Mouse (Mus musculus) induced T-regulatory cell, adult 2 months (primary cell): ENCODE measurements around the gene Pax6.
A peak's percentile ranks its signal among the peaks of the same experiment; 100 is the strongest.

ENCODE experiments used
- DNase-seq: peaks from one replicate; pipeline ENCODE4 v3.0.0-alpha.2; 2012; ENCODE audit warnings: low read depth

Pax6 gene

DNA sequence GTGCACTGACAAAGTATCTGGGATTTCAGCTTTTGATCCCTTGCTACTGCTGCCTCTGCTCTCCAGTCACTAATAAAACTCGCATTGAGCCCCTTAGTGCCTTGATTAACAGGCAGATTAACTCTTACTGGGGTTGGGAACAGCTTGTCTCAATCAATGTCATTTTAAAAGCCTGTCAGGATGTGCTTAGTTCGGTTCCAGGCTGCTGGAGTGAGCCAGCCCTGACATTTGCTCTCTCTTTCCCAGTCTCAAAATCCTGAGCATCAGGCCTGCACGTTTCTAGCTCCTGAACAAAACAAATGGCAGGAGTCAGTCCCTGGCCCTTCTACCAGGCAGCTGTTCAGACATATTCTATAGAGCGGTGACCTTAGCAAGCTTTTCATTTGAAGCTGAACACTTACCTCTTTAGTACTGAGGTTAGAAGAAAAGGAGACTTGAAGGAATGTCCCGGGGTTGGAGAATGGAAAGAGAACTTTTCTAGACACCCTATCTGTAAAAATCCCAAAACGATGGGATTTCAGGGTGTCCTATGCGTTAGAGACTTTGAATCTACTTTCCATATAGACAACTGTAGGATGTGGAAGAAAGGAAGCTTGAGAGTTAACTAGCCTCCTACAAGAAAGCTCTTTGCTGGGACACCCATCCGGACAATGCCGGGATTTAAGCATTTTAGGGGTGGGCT, 2.6 kb downstream of the Pax6 start:
- DNase-seq, result no peak

DNA sequence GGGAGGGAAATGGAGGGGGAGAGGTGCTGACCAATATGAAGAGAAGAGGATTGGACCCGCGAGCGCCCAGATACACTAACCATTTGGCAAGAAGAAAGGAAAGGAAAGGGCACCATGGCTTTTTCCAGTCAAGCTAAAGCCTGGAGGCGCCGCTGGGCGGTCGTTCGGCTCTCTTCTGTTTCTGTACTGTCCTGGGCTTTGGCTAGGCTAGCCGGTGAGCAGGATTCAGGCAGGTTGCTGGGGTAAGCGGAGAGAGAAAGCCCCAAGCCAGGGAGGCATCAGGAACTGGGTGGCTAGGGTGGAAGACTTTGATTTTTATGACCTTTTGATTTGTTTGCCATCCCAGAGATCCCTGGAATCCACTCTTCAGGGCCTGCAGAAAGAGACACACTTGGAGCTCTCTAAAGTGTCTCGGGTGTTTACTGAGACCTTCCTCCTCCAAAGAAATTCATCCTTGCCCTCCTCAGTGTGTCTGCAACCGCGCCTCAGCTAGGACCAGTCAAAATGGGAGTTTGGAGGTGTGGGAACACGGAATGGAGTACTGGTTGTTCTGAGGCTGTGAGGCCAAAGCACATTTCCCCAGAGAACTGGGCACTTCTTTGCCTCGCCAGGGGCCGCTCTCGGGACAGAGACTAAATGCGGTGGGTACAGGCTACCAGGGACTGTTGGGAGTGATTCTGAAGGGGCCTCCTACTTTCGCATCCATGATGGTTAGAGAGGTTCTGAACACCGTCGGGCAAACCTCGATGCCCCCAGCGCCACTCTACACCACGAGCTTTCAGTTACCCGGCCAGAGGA, 3.3 kb downstream of the Pax6 start:
- no peak for DNase-seq

DNA sequence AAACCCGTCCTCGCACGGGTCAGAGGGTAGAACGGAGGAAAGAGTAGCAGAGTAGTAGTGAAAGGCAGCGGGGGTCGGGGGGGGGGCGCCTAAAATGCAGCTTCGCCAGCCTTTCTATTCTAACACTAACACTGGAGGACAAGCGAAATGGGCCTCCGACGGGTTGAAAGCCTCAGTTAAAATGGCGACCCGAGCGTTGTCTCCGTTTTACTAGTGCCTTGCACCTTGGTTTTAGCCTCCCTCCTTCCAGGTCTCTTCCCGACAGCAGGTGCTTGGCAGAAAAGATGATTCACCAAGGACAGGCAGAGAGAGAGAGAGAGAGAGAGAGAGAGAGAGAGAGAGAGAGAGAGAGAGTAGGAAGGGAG, 3.9 kb downstream of the Pax6 start:
- no peak for DNase-seq

DNA sequence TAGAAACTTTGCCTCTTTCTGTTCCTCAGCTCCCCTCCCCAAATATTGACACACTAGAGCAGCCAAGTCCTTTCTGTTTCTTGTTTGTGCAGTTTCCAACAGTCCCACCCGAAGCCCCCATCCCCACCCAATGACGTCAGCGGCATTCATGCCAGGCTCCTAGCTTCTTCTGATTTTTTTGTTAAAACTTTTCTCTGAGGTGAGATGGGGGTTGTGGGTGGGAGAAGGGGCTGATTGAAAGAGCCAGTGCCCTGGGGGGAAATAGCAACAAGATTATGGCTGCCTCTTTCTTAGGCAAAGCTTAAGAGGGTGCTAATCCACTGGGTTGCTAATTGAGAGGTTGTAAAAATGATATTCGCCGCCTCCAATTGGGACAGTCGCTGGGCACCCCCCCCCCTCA, 4.4 kb downstream of the Pax6 start:
- DNase-seq, result no peak

DNA sequence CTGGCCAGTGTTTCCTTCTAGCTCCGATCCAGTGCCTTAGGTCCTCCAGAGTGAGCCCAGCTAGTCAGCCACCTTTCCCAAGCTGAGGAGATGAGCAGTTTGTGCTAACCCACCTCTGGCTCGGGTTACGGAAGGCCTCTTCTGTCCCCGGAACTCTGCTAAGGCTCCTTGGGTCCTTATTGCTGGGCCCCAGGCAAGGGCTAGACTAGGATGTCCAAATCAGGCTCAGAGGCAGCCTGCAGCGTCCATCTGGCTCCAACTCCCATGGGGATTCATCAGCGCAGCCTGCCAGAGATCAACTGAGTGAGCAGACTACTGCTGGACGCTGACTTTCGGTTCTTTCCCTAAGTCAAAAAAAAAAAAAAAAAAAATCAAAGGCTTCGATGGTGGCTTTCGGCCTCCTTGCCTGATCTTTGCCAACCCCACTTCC, 4.9 kb downstream of the Pax6 start:
- DNase-seq, result no peak

DNA sequence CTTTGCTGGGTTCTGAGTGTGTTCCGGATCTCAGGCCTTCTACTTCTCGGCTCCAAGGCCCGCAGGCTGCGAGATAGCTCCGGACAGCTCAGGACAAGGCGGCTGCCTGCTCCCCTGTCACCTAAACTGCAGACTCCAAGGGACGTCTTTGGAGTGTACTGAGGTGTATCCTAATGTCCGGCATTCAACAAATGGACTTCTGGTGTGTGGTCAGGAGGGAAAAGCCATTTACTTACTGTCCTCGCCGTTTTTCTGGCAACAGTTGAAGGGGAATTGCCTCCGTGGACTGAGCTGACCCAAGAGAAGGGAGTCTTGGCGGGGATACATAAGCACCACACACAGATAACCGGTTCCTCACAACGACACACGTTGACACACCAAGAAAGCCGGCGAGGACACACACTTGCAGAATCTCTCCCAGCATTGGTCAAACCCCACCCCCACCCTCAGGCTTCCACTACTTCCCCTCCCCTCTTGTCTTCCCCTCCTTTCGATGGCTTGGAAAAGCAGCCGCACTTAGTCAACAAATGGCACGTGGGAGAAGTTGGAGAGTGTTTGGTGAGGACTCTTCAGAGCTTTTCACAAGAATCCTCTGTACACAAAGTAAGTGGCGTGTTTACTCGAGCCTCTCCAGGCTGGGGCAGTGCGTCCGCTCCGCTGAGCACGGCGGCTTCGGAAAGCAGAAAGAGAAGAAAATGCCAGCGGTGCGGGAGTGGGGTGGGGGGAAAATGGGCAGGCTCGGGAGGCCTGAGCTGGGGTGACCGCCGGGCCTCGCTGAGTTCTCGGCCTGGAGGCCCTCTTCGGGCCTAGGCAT, 5.6 kb downstream of the Pax6 start:
- no peak for DNase-seq

DNA sequence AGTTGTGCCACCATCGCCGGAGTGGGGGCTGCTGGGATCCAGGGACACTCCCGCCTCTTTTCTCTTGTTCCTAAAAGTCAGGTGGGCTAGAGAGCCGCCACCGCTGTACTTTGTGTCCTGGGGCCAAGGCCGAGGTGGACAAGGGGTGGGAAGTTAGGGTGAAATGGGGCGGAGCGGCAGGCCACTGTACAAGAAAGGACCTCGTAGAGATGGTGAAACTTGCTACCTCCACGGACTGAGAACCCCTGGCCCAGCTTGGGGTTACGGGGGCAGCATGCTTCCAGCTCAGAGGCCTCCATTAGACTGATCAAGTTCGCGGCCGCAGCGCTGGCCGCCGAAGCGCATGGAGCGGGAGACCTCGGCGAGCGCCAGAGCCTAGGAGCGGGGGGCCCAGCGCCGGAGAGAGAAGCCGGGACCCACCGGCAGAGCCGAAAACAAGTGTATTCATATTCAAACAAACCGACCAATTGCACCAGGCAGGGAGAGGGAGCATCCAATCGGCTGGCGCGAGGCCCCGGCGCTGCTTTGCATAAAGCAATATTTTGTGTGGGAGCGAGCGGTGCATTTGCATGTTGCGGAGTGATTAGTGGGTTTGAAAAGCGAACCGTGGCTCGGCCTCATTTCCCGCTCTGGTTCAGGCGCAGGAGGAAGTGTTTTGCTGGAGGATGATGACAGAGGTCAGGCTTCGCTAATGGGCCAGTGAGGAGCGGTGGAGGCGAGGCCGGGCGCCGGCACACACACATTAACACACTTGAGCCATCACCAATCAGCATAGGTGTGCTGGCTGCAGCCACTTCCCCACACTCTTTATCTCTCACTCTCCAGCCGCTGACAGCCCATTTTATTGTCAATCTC, 6.4 kb downstream of the Pax6 start:
- DNase-seq, result peak; percentile 61

DNA sequence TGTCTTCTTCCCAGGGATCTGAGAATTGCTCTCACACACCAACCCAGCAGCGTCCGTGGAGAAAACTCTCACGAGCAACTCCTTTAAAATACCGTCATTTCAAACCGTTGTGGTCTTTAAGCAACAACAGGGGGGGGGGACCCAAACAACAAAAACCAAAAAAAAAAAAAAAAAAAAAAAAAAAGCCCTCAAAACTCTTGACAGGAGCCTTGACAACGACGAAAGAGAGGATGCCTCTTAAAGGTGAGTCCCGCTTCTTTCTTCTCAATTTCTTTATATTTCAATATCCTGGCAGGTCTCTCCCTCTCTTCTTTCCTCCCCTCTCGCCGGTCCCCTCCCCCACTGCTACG, 7.0 kb downstream of the Pax6 start:
- no peak for DNase-seq

DNA sequence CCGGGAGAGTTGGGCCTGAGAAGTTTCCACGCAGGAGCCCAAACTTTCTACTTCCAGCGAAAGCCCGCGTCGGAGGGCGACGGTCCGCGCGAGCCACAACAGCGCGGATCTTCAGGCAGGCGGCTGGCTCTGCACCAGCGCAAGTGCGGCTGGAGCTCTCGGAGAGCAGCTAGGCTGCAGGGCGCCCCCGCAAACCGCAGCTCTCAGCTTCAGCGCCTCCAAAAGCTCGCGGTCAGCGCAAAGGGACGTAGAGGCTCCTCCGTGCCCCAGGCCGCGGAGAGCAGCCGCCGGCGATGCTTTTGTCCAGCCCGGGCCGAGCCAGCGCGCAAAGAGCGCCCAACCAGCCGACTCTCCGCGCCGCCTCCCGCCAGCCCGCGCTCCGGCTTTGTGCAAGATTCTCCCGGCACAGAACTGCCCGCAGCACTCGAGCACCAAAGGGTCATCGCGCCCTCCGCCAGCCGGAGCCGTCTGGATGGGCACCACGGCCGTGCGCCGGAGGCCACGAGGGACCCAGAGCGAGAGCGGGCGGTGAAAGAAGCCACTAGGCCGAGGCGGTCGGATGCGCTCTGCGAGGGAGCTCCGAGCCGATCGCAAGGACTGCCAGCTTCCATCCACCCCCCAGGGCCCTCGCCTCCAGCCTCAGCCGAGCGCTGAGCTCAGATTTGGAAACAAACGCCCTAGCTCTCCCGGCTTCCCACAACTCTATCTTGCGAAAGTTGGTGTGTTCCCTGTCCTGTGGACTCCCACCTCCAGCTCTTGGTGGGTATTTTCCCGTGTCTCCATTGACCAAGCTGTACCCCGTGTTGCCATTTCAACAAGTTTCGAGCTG, 7.6 kb downstream of the Pax6 start:
- no peak for DNase-seq

DNA sequence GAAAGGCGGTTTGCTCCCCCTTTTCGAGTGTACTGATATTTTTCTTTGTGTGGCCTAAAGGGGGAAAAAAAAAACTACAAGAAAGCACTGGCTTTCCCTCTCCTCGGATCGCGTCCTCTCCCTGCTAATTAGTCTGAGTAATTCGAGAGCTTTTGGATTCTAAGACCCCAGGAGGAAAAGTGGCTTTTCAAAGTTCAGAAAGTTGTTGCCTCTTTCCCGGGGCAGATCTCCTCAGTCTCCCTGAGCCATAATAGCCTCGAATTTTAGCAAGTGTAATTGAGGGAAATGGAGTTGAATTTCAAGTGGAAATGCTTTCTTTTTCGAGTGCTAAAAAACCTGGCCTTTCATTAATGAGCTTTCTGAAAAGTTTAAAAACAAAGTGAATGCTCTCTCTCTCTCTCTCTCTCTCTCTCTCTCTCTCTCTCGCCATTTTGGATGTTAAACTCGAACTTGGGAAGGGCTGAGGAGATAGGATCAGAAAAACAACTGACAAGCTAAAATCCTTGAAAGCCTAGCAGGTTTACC, 8.3 kb downstream of the Pax6 start:
- no peak for DNase-seq

DNA sequence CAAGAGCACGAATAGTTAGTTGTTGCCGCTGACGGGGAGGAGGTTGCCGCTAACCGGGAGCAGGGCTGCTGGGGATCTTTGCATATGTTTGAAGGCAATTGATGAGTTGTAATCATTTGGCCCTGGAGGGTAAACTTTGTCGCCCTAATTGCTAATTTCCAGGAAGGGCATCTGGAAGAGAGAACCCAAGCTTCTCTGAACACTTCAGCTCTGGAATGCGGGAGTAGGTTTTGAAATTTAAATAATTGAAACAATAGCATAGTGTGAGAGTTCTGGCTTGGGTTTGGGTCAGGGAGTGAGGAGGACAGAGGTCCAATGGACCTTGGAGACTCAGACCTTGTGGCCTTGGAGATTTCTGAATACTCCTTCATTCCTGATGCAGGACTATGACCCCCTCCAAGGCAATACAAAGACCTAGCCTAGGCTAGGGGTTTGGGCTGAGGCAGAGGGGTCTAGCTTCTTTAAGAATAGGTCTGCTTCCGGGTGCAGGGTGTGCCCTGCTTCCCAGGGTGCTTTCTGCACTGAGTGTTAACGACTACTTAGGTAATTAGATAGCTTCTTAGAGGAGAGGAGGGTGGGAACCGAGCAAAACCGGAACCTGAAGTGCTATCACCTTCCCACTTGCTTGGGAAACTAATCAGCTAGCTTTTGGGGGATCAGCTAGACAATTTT, 8.9 kb downstream of the Pax6 start:
- DNase-seq, result no peak

DNA sequence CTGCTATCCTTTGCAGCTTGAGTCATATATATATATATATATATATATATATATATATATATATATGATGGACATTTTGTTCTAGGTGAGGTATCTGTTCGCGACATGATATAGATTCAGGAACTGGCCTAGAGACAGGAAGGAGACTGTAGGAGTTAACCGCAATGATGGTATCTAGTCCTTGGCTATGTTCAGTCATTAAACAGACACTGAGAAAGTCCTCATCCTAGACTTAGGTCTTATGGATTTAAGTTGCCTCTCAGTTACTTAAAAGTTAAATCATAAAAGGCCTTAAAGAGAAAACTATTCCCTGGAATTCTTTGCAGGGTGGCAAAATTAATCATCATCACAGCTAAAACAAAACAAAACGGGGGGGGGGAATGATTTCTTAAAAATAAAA, 9.6 kb downstream of the Pax6 start:
- DNase-seq, result no peak

DNA sequence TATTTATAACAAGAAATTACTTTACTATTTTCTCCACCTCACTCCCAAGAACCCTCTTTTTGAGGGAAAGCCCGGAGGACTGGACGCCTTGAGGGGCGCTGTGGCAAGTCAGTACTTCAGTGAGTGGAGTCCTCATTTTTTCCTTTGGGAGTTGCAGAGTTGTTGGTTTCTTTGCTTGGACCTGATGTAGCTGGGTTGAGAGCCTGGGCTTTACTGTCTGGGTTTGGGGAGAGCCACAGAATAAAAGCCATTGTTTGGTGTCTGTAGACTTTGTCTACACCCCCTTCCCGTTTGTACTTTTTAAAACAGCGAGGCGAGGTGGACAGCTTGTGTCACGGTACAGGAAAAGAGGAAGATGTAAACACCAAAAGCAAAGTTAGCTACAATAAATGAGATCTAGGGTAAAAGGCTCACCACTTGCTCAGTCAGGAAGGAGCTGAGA, 10.2 kb downstream of the Pax6 start:
- no peak for DNase-seq

DNA sequence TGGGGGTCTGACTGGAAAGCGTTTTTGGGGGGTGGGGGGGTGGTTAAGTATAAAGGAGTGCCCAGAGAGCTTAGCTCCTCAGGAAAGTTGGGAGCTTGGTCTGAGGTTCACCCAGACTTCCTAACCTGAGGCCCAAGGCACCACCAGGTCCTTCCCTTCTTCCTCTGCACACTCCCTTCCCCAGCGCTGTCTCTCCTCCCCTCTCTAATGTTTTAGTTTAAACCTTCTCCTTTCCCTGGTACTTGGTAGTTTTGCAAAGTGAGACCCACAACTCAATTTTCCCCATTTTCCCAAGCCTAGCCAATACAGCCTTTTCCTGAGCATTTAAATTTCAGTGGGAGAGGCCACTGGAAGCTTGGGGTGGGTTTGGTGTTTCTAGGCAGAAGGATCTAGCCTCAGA, 10.6 kb downstream of the Pax6 start:
- DNase-seq, result no peak

DNA sequence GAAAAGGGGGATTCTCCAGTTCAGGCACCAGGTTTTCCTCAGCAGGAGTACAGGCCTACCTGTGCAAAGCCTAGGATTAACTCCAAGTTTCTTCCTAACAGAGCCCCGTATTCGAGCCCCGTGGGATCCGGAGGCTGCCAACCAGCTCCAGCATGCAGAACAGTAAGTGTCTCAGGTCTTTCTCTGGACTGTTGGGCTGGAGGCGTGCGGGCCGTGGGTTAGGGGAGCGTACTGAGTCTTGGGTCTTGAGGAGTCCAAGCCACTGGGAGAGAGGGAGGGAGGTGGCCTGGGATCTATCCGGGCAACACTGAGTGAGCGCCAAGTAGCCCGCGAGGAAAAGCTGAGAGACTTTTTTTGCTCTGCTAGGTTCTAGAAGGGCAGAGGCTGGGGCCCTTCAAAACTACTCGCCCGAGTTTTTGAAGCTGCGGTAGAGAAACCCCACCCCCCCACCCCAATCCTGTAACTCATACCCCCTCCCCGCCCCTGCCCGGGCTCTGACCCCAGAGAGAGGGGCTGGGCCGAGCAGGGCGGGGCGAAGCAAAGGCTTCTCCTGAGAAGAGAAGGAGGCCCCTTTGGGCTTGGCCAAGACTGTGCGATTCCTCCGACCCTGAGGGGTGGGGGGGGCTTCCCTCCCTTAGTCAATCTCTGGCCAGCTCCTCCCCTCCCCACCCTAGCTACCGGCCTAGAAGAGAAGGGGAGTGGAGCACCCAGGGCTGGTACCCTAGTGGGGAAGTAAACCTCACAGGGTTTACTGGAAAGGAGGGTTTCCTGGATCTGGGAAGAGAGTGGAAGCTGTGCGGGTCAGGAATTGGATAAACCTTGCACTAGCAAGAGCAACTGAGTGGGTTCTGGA, 11.7 kb downstream of the Pax6 start:
- DNase-seq, result no peak

DNA sequence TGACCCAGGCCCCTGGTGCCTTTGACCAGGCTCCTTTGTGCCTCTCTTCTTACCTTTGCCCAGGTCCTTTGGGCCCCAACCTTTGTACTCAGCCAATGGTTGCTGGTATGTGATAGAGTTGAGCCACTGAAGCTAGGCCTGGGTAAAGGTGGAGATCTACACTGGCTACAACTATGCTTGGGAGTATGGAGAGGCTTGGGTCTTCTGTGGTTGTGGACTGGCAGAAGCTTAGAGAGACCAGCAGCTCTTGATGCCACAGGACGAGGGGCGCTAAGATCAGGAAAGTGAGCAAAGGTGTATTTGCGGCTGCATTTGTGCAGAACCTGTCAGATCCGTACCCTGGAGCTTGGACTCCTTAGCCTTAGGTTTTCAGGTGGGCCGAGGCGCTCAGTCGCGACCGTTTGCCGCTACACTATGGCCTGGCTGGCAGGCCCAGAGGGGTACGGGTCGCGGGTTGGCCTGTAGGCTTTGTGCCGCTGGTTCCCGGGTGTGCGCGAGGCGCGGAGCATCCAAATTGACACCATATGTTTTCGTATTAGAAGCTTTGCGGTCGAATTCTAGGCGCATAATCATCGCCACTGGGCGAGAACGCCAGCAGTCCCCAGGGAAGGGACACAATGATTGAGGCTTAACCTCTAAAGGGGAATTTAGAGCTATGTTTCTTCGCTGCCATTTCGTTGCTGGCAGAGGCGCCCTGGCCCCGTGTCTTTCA, 12.5 kb downstream of the Pax6 start:
- DNase-seq, result no peak

DNA sequence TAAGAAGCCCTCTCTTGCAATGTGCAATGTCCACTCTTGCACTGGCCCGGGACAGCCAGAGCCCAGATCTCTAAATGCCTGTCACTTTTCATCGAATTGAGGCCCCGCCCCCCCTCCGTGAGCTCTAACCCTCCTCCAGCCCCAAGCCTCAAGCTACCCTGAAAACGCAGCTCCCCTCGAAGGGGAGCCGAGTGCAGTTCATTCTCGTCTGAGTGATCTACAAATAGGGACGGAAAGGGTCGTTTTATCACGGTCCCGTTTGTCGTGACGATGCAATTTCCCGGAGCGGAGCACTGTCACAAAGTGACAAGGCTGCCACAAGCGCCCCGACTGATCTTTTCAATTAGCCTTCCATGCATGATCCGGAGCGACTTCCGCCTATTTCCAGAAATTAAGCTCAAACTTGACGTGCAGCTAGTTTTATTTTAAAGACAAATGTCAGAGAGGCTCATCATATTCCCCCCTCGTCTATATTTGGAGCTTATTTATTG, 13.4 kb downstream of the Pax6 start:
- no peak for DNase-seq

DNA sequence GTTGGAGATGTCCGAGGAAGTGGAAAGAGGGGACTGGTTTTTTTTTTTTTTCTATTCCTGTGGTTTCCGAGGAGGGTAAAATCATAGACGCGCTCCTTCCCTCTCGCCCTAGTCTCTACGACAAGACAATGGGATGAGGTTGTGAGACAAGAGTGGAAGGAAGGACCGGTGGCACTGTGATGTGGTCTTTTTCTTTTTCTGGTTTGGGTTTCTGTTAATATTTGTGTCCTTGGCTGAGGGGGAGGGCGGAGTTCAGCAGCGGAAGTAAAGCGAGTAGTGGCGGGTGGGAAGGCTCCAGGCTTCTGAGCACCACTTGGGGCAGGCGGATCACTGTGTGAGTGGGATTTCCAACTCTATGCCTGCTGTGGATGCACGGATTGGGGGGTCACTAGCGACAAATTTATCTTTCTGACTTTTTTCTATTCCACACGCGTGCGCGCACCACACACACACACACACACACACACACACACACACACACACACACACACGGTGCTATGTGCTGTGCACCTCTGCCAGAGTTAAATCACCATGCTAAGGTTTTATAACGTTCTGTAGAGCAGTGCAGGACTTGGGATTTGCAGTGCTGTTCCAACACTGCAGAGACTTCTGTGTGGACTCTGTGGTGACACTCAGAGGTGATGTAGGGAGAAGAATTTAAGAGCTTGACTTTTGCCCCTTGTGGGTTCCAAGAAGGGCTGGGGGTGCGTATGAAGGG, 14.1 kb downstream of the Pax6 start:
- no peak for DNase-seq
